Mouse (Mus musculus) neural tube, embryonic 10.5 days (tissue): ENCODE results near the gene F13a1.

Source experiments
- DNase-seq: peaks from one replicate; pipeline ENCODE4 v3.0.0-alpha.2; 2017; ENCODE audit warnings: low spot score; ENCODE audit errors: extremely low spot score

The F13a1 gene

GRCm38 (mm10) chr13:37050126-37050525 lies at the start of gene F13a1:
Gene F13a1, minus strand, starts transcription at chr13:37050244.
- no peak for DNase-seq

- no peak for DNase-seq
These were observed 41.6 kb upstream of the F13a1 start for GRCm38 (mm10) chr13:37091620-37092019.

- DNase-seq = no peak
These were observed 39.1 kb upstream of the F13a1 start for GRCm38 (mm10) chr13:37089104-37089503.

GRCm38 (mm10) chr13:37081506-37082241 lies 31.6 kb upstream of the F13a1 start:
- no peak for DNase-seq

GRCm38 (mm10) chr13:37071390-37071789 lies 21.3 kb upstream of the F13a1 start:
- DNase-seq = no peak

GRCm38 (mm10) chr13:37070824-37071223 lies 20.8 kb upstream of the F13a1 start:
- DNase-seq = no peak

- no peak for DNase-seq
These were observed 10.8 kb upstream of the F13a1 start for GRCm38 (mm10) chr13:37060810-37061209.

- DNase-seq = no peak
These were observed 6.6 kb upstream of the F13a1 start for GRCm38 (mm10) chr13:37056662-37057061.

- no peak for DNase-seq
These were observed 413 bp downstream of the F13a1 start for GRCm38 (mm10) chr13:37049631-37050030.

GRCm38 (mm10) chr13:37049018-37049417 lies 1.0 kb downstream of the F13a1 start:
- DNase-seq = no peak

- DNase-seq = no peak
These were observed 5.0 kb downstream of the F13a1 start for GRCm38 (mm10) chr13:37045005-37045404.

GRCm38 (mm10) chr13:37034745-37035144 lies 15.3 kb downstream of the F13a1 start:
- no peak for DNase-seq

- DNase-seq = no peak
These were observed 24.0 kb downstream of the F13a1 start for GRCm38 (mm10) chr13:37025996-37026579.

- no peak for DNase-seq
These were observed 28.5 kb downstream of the F13a1 start for GRCm38 (mm10) chr13:37021575-37021974.

GRCm38 (mm10) chr13:37010771-37011170 lies 39.3 kb downstream of the F13a1 start:
- no peak for DNase-seq

- no peak for DNase-seq
These were observed 43.8 kb downstream of the F13a1 start for GRCm38 (mm10) chr13:37006224-37006623.

GRCm38 (mm10) chr13:36999210-36999705 lies 50.8 kb downstream of the F13a1 start:
- no peak for DNase-seq

- DNase-seq = no peak
These were observed 56.5 kb downstream of the F13a1 start for GRCm38 (mm10) chr13:36993593-36993992.

- DNase-seq = no peak
These were observed 61.7 kb downstream of the F13a1 start for GRCm38 (mm10) chr13:36988392-36988791.

- no peak for DNase-seq
These were observed 77.0 kb downstream of the F13a1 start for GRCm38 (mm10) chr13:36973016-36973415.

GRCm38 (mm10) chr13:36972226-36972625 lies 77.8 kb downstream of the F13a1 start:
- no peak for DNase-seq

GRCm38 (mm10) chr13:36962926-36963325 lies 87.1 kb downstream of the F13a1 start:
- DNase-seq = no peak

- no peak for DNase-seq
These were observed 91.0 kb downstream of the F13a1 start for GRCm38 (mm10) chr13:36958996-36959395.
